Mouse (Mus musculus) testis, postnatal 14 days (tissue): ENCODE results near the gene Hist1h2aa.

Experiments
- DNase-seq: peaks from one replicate; pipeline ENCODE4 v3.0.0; 2021; ENCODE audit warnings: low spot score

Gene Hist1h2aa

GRCm38 (mm10) chr13:23934211-23934520 is at the start of gene Hist1h2aa:
Hist1h2aa (plus strand) TSS chr13:23934462.
- no peak for DNase-seq

GRCm38 (mm10) chr13:23885540-23885939 is 48.7 kb upstream of the Hist1h2aa start:
- DNase-seq = no peak

DNA sequence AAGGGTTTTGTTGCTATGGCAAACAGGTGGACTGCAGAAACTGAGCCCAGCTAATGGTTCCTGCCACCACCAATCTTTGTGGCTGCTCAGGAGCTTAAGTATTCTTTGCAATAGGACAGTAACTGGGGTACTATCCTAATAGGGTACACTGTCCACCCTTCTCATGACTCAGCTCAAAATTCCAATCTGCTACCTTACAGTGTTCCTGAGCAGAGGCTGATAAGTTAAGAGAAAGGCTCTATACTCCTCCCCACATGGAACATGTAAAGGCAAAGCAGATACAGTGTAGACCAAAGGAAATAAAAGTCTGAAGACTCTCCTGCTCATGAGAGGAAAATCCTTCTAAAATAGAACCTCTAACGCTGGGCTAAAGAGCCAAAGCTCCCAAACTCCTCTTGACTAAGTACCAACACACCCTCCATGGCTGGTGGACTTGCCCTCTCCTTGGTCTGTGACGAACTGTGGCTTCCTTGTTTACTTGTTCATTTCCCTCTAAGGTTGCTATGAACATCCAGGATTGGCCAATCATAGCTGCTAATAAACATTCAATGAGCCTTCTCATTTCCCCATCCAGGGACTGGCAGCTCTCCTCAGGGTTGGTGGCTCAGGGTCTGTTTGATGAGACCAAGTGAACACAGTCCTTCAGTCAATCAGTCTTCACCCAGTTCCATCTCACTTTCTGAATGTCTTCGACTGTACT is 47.1 kb upstream of the Hist1h2aa start:
- DNase-seq = no peak

GRCm38 (mm10) chr13:23889011-23889605 is 45.2 kb upstream of the Hist1h2aa start:
- DNase-seq = no peak

DNA sequence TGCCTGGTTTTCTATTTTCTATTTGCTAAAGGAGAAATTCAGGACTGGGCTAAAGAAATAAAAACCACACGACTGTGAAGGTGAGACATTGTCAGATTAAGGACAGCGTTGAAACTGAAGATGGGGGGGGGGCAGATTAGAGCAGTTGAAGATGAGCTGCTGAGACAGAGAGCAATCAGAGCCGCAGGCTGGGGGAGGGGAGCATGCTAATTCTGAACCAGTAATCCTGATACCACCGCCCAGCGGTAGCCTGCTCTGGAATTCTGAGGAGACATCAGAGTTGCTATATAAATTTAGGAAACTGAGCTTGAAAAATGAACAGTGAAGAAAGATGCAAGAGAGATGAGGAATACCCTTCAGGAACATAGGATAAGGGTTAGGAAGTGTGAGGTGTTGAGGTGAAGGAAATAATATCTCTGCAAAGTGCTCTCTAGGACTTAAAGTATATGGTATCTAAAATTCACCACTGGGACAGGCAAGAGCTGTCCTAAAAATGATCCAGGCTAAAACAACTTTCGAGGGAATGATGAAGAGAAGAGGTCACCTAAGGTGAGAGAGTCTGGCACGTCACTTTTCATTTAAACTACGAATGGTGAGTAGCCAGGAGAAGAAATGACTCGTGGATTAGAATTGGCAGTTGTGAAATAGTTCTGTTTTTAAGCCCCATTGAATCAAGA is 41.5 kb upstream of the Hist1h2aa start:
- DNase-seq = no peak

DNA sequence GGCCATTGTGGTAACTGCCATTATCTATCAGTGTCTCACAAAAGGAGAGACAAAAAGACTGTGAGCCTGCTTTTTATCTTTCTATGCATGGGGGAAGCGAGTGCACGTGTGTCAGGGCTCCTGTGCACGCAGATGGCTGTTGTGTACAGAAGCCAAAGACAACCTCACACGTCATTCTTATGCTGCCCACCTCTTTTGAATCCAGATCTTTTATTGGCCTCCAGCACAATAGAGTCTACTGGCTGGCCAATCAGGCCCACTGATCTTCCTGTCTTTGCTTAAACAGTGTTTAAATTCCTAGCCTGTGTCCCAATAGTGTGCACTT is 41.0 kb upstream of the Hist1h2aa start:
- no peak for DNase-seq

- no peak for DNase-seq
These were observed 36.0 kb upstream of the Hist1h2aa start for GRCm38 (mm10) chr13:23898242-23898641.

DNA sequence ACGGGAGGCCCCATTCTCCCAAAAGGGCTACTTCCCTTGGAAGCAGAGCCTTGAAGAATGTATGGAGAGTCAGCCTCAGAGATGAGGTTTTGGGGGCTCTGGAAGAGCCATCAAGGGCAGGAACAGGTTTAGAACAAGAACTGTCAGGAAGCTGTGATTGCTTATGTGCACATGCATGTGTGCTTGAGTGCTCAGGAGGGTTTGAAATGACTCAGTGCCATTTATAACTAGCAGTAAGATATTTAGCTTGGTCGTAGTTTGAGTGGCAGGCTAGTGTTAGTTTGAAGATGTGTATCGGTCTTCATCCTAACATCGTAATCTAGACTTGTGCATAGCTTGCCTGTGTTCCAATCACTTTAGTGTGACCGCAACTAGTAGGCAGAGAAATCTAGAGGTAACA is 27.4 kb upstream of the Hist1h2aa start:
- DNase-seq = no peak

- no peak for DNase-seq
These were observed 24.1 kb upstream of the Hist1h2aa start for GRCm38 (mm10) chr13:23910121-23910520.

- DNase-seq = no peak
These were observed 22.9 kb upstream of the Hist1h2aa start for GRCm38 (mm10) chr13:23911335-23911734.

- no peak for DNase-seq
These were observed 20.4 kb upstream of the Hist1h2aa start for GRCm38 (mm10) chr13:23913791-23914306.

DNA sequence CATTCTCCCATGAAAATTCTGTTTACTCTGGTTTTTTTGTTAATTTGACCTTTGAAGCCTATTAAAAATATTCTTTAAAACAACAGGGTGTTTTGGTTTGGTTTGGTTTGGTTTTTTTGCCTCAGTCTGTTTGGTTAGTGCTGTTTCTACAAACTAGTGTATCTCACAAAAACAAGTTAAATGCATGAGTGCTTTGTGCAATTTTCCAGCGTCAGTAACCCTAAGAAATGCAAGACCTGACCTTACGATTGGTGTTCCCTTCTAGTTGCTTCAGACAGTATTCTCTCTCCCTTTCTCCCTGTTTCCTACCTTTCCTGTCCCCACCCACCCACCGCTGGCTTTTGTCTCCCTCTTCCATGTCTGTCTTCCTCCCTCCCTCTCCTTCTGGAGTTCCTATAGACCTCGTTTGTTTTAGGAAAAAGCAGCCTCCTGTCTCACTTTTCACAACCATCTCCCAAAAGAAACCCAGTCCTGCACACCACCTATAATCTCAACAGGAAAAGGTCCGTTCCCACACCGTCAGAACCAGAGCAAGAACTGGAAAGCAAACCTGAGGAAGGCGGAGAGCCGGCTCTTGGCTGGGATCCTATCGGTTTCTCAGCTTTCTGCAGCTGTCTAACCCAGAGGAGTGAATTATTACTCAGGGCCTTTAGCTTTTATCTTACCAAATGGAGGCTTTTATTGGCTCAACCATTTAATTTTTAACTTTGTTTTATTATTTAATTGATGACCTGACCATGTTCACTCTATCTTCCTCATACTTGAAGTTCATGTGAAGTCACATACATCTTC is 19.7 kb upstream of the Hist1h2aa start, which contains the start of gene Slc17a4:
Slc17a4 (minus strand) TSS at position 634 of the 792 bp plus-strand sequence.
- DNase-seq = no peak

- no peak for DNase-seq
These were observed 18.1 kb upstream of the Hist1h2aa start for GRCm38 (mm10) chr13:23916132-23916531.

DNA sequence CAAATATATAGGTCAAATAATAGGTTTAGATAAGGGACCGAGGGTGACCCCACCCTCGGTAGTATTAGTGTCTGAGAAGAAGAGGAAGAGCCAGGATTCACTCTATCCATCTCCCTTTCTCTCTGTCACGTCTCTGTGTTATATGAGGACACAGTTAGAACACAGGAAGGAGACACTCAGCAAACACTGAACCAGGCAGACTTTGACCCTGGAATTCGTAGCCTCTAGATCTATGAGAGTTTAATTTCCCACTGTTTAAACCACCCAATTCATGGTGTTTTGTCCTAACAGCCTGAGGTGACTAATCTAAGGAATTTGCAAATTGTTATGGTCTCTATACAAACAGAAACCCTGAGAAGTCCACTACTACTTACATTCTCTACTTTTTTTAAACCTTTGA is 16.6 kb upstream of the Hist1h2aa start:
- DNase-seq = no peak

GRCm38 (mm10) chr13:23925792-23926191 is 8.5 kb upstream of the Hist1h2aa start:
- no peak for DNase-seq

DNA sequence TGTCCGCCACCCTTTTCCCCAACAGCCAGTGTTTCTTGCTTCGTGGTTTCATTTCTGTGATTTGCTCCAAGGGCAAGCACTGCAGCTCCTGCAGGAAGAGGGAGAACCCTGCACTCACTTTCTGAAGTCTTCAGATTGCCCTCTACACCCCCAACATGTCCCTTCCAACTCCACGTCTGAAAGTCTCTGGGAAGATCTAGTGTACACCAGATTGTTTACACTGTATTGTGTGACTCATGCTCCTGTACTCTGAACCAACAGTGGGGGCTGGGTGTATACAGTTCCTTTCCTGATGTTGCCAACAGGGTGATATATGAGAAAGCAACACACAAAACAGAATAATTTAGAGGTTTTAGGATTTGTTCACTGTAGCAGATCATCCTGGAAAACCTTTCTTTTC is 5.6 kb upstream of the Hist1h2aa start:
- DNase-seq = no peak

DNA sequence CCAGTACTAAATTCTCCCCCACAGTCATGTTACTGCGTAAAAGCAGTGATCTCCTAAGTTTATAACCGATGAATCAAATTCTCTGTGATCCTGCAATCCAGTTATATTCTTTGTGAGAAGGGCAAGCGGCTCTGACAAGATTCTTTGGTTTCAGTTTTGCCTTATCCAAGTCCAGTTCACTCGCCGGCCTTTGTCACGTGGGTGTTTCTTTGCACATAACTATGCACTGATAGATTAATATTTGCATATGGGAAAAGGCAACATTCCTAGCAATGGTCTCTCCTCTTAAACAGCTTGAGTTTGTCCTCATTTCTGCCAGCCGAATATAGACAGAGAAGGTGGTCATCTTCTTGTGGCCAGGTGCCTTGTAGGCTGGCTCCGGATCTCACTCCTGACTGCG is 3.8 kb upstream of the Hist1h2aa start:
- DNase-seq = no peak

GRCm38 (mm10) chr13:23930904-23931303 is 3.4 kb upstream of the Hist1h2aa start:
- peak; percentile 49 for DNase-seq

DNA sequence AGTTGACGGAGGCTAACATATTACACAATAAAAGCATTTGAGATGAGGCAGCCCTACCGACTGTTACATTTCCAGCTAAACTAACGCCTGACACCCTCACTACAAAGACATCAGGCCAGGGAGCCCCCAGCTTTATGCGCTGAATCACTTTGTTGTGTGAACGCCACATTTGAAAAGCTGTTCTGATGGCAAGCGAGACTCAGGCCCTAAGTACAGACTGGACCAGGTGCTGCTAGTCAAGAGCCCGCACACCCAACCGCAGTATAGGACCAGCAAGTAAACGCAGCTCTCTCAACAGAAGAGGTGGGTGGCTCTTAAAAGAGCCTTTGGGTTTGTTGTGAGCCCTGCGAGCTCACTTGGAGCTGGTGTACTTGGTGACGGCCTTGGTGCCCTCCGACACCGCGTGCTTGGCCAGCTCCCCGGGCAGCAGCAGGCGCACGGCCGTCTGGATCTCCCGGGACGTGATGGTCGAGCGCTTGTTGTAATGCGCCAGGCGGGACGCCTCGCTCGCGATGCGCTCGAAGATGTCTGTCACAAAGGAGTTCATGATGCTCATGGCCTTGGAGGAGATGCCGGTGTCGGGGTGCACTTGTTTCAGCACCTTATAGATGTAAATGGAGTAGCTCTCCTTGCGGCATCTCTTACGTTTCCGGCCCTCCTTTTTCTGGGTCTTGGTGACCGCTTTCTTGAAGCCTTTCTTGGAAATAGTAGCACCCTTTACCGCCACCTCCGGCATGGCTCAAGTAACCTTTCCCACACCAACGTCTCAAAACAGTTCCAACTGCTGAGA is 646 bp upstream of the Hist1h2aa start, which contains the start of gene Hist1h2ba:
Hist1h2ba (minus strand) TSS at position 736 of the 790 bp plus-strand sequence.
- DNase-seq = peak; percentile 91

GRCm38 (mm10) chr13:23938699-23939098 is 4.4 kb downstream of the Hist1h2aa start:
- no peak for DNase-seq

- no peak for DNase-seq
These were observed 6.0 kb downstream of the Hist1h2aa start for GRCm38 (mm10) chr13:23940291-23940690.

DNA sequence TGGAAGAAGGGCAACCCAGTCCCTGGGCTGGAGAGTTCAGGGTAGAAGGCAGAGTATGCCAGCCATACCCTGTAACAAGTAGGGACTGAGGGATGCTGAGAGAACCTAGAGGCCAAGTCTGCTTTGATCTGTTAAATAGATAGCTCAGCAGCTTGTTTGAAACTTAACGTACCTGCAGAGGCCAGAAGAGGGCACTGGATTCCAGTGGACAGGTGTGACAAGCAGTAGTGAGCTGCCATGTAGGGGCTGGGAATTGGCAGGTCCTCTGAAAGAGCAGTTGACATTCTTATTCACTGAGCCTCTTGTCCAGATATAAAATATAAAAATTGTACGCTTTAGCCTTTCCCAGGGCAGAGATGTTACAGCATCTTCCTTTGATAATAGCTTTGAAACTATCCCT is 8.6 kb downstream of the Hist1h2aa start:
- DNase-seq = no peak
